Mouse (Mus musculus) layer of hippocampus, postnatal 36 days (tissue): Measurements from ENCODE around the gene Anks1. TPM values are rescaled to one million over a fixed set of nuclear protein-coding genes. Genes with fewer than 3 reads are reported as not detected.
A peak's percentile ranks its signal among the peaks of the same experiment; 100 is the strongest.

Experiments
- DNase-seq, 2 experiments: peaks; one replicate each; pipeline ENCODE4 v3.0.0; 2022
- total RNA-seq, 2 experiments: library from RNA; stranded (reverse); gene quantifications; 2 replicates each; pipeline ENCODE4 v1.2.3; 2021

Gene Anks1
- total RNA-seq, 2 experiments from 2014 or later: 39.9 to 40.4 TPM

- DNase-seq: no peak
Measured at GRCm38 (mm10) chr17:28060681-28061080, 151.6 kb downstream of the Anks1 start.

- DNase-seq: no peak
Measured at GRCm38 (mm10) chr17:28061472-28061871, 152.4 kb downstream of the Anks1 start.

GRCm38 (mm10) chr17:28062710-28063109 lies 153.6 kb downstream of the Anks1 start:
- no peak for DNase-seq

GRCm38 (mm10) chr17:28063163-28063562 lies 154.1 kb downstream of the Anks1 start:
- no peak for DNase-seq

GRCm38 (mm10) chr17:28067303-28067702 lies 158.2 kb downstream of the Anks1 start:
- no peak for DNase-seq

- DNase-seq: no peak
Measured at GRCm38 (mm10) chr17:28069446-28069845, 160.3 kb downstream of the Anks1 start.

GRCm38 (mm10) chr17:28070256-28070655 lies 161.2 kb downstream of the Anks1 start:
- no peak for DNase-seq

GRCm38 (mm10) chr17:28072730-28073129 lies 163.6 kb downstream of the Anks1 start:
- no peak for DNase-seq

GRCm38 (mm10) chr17:28074486-28074885 lies 165.4 kb downstream of the Anks1 start:
- no peak for DNase-seq

GRCm38 (mm10) chr17:28078028-28078427 lies 168.9 kb downstream of the Anks1 start:
- DNase-seq: no peak

- peak; percentile 71 to 72 for DNase-seq
Measured at GRCm38 (mm10) chr17:28079618-28080017, 170.5 kb downstream of the Anks1 start.

- peak in 1 of 2 experiments; percentile 40 for DNase-seq
Measured at GRCm38 (mm10) chr17:28080045-28080816, 171.1 kb downstream of the Anks1 start, which contains the start of gene Tcp11. Gene Tcp11, minus strand, starts transcription at chr17:28080639.

- DNase-seq: no peak
Measured at GRCm38 (mm10) chr17:28080817-28081165, 171.7 kb downstream of the Anks1 start.

GRCm38 (mm10) chr17:28081385-28081784 lies 172.3 kb downstream of the Anks1 start:
- no peak for DNase-seq

GRCm38 (mm10) chr17:28081856-28082255 lies 172.8 kb downstream of the Anks1 start:
- no peak for DNase-seq

- DNase-seq: no peak
Measured at GRCm38 (mm10) chr17:28082863-28083262, 173.8 kb downstream of the Anks1 start.

- no peak for DNase-seq
Measured at GRCm38 (mm10) chr17:28084395-28084905, 175.3 kb downstream of the Anks1 start.

- DNase-seq: peak; percentile 85 to 88
Measured at GRCm38 (mm10) chr17:28084964-28085363, 175.9 kb downstream of the Anks1 start.

- DNase-seq: no peak
Measured at GRCm38 (mm10) chr17:28087430-28087829, 178.3 kb downstream of the Anks1 start.

GRCm38 (mm10) chr17:28088718-28089117 lies 179.6 kb downstream of the Anks1 start:
- DNase-seq: no peak

GRCm38 (mm10) chr17:28092297-28092696 lies 183.2 kb downstream of the Anks1 start:
- DNase-seq: no peak

GRCm38 (mm10) chr17:28093837-28094236 lies 184.7 kb downstream of the Anks1 start:
- DNase-seq: no peak

GRCm38 (mm10) chr17:28096418-28096817 lies 187.3 kb downstream of the Anks1 start:
- DNase-seq: no peak

GRCm38 (mm10) chr17:28097308-28097707 lies 188.2 kb downstream of the Anks1 start:
- no peak for DNase-seq
